Mouse (Mus musculus) cerebellum, adult 2 months (tissue): Measurements from ENCODE around the gene Bco2.

Experiments used
- CTCF ChIP-seq: fragments of 200-500 bp; IDR thresholded peaks from 2 replicates; pipeline ENCODE4 v1.5.1; 2011; ENCODE audit warnings: low read depth, mild to moderate bottlenecking, control low read depth, low read length, moderate library complexity, borderline replicate concordance; ENCODE audit not compliant: insufficient read depth
- POLR2A ChIP-seq: fragments of 200-500 bp; IDR thresholded peaks from 2 replicates; pipeline ENCODE4 v1.6.1; 2011; ENCODE audit warnings: low read length, control low read depth, borderline replicate concordance; ENCODE audit not compliant: insufficient read depth

GRCm38 (mm10) chr9:50542401-50542800, 12.6 kb downstream of the Bco2 start:
- TF ChIP-seq POLR2A (no peak), CTCF (no peak)
